Mouse (Mus musculus) embryonic facial prominence, embryonic 11.5 days (tissue): Measurements from ENCODE around the gene Mptx1. TPM values are rescaled to one million over a fixed set of nuclear protein-coding genes. Genes with fewer than 3 reads are reported as not detected.
"Not testable (repeated sequence)": the region's sequence is repeated elsewhere in the genome, so short reads cannot be mapped to it uniquely, and the experiment has no call there.

Experiments
- ATAC-seq: fragments of 200-750 bp; cut with Nextera tagmentation; replicated peaks from 2 replicates; pipeline ENCODE4 v1.8.0; 2017; ENCODE audit warnings: low read depth; ENCODE audit not compliant: insufficient number of reproducible peaks, low FRiP score, low TSS enrichment
- DNase-seq: peaks from one replicate; pipeline ENCODE4 v3.0.0-alpha.2; 2015; ENCODE audit warnings: low spot score
- H3K27ac ChIP-seq: fragments of 300-500 bp; sonication (generic); replicated peaks from 2 replicates; pipeline ENCODE4 v1.5.1; 2014; ENCODE audit warnings: mild to moderate bottlenecking, low read depth, low read length, control low read depth
- H3K27me3 ChIP-seq: fragments of 300-500 bp; sonication (generic); 2 replicates; pipeline ENCODE4 v1.6.1; 2014; ENCODE audit warnings: mild to moderate bottlenecking, low read length, moderate library complexity, mixed read lengths; ENCODE audit not compliant: control insufficient read depth, insufficient read depth
- H3K36me3 ChIP-seq: fragments of 300-500 bp; sonication (generic); replicated peaks from 2 replicates; pipeline ENCODE4 v1.6.1; 2014; ENCODE audit warnings: low read depth, mild to moderate bottlenecking, low read length, moderate library complexity, mixed read lengths; ENCODE audit not compliant: control insufficient read depth, insufficient read depth
- H3K4me1 ChIP-seq: fragments of 300-500 bp; sonication (generic); 2 replicates; pipeline ENCODE4 v1.6.1; 2014; ENCODE audit warnings: low read length, mixed read lengths; ENCODE audit not compliant: control insufficient read depth, insufficient read depth
- H3K4me2 ChIP-seq: fragments of 300-500 bp; sonication (generic); 2 replicates; pipeline ENCODE4 v1.6.1; 2014; ENCODE audit warnings: low read depth, mild to moderate bottlenecking, control low read depth, low read length, moderate library complexity
- H3K4me3 ChIP-seq: fragments of 300-500 bp; sonication (generic); 2 replicates; pipeline ENCODE4 v1.5.1; 2014; ENCODE audit warnings: low read depth, low read length, control low read depth
- H3K9ac ChIP-seq: fragments of 300-500 bp; sonication (generic); replicated peaks from 2 replicates; pipeline ENCODE4 v1.6.1; 2014; ENCODE audit warnings: mild to moderate bottlenecking, control low read depth, low read length
- H3K9me3 ChIP-seq: fragments of 300-500 bp; sonication (generic); replicated peaks from 2 replicates; pipeline ENCODE4 v1.6.1; 2016; ENCODE audit warnings: mild to moderate bottlenecking, low read length, inconsistent platforms, mixed read lengths; ENCODE audit not compliant: control insufficient read depth
- WGBS: fragments of 180-500 bp; shearing (Covaris S2); extraction: QIAGEN DNeasy Blood & Tissue Kit; methylation state at CpG from one replicate; pipeline ENCODE4 v1.1.7; 2014; 5-methylcytosine and 5-hydroxymethylcytosine counted together
- polyA plus RNA-seq: library from polyadenylated mRNA; unstranded; fragments of >200 nt; fragmentation: Nextera tagmentation; extraction: Ambion mirVana; gene quantifications from 2 replicates; pipeline ENCODE4 v1.2.1, GENCODE M21; 2014

Gene Mptx1
- polyA plus RNA-seq, result not detected in 2 replicates

DNA sequence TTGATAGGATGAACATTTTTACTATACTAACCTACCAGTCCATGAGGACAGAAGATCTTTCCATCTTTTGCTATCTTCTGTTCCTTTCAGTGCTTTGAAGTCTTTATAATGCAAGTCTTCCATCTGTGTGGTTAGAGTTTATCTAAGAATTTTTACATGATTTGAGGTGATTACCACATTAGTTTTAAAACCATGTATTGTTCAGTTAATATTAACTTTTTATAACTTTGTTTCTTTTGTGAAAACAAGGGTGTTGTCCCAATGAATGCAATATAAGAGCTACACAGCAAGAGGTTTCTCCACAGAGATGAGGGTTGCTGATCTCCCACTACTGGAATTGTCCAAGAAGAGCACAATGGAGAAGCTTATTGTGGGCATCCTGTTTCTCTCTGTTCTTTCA is at the start of gene Mptx1:
Mptx1 (plus strand) TSS at position 301 of the 400 bp plus-strand sequence.
- H3K27ac ChIP-seq, result no peak within 1 kb of the TSS
- H3K9ac ChIP-seq, result no peak within 1 kb of the TSS
- H3K9me3 ChIP-seq, result no peaks in the 10 kb centered on the region
- DNase-seq (no peak), ATAC-seq (no peak)
- no peak within 1 kb of the TSS for H3K4me3 ChIP-seq
- no peaks in the 10 kb centered on the region for H3K36me3 ChIP-seq
- H3K27me3 ChIP-seq, result no peaks in the 10 kb centered on the region
- H3K4me2 ChIP-seq, result no peak within 1 kb of the TSS
- H3K4me1 ChIP-seq, result no peaks in the 10 kb centered on the region

DNA sequence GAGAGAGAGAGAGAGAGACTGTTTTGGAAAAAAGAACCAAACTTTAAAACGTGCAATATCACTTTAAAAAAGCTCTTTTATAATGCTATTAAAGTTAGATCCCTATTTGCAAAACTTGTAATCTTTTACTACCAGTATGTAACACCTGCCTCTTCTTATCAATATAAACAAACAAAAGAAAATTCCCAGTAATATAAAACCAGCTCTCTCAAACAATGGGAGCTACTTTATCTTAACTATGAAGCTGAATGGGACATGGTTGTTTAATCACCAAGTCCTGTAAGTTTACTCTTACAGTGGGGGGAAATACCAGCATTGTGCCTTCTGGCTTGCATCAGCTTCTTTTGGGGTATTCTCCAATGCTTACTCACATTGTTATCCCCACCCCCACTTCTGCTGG is 27.2 kb upstream of the Mptx1 start:
- no peaks in the 10 kb centered on the region for H3K27me3 ChIP-seq
- H3K36me3 ChIP-seq, result no peaks in the 10 kb centered on the region
- ATAC-seq (no peak), DNase-seq (no peak)
- H3K9me3 ChIP-seq, result no peaks in the 10 kb centered on the region
- H3K27ac ChIP-seq, result no peak overlapping the region
- no peaks in the 10 kb centered on the region for H3K4me1 ChIP-seq
- no peak overlapping the region for H3K9ac ChIP-seq
- H3K4me3 ChIP-seq, result no peak overlapping the region
- WGBS, result 52% methylated on average over 1 of the region's 1 CpGs
- H3K4me2 ChIP-seq, result no peak overlapping the region

DNA sequence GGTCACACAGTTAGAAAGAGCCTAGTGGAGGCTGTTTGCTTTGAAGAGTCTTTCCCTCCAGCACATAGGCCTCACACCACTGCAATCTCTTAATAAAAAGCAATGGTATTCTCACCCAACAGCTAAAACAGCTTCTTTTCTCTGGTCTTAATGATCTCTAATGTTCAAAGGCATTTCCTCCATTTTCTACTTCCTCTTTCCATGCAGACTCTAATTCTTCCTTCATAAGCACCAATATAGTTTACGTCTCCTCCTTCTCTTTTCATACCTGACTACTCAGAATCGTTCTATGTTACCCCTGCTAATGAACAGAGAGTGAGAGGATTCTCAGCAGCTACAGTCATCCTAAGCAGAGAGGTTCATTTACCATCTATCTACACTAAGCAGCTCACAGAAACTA is 13.0 kb upstream of the Mptx1 start:
- Histone ChIP-seq H3K9ac (no peak overlapping the region), H3K27me3 (no peaks in the 10 kb centered on the region), H3K4me2 (no peak overlapping the region), H3K4me3 (no peak overlapping the region), H3K36me3 (no peaks in the 10 kb centered on the region), H3K4me1 (no peaks in the 10 kb centered on the region), H3K9me3 (no peaks in the 10 kb centered on the region), H3K27ac (no peak overlapping the region)
- no peak for ATAC-seq
- WGBS, result 86% methylated on average over 2 of the region's 2 CpGs
- DNase-seq, result no peak

DNA sequence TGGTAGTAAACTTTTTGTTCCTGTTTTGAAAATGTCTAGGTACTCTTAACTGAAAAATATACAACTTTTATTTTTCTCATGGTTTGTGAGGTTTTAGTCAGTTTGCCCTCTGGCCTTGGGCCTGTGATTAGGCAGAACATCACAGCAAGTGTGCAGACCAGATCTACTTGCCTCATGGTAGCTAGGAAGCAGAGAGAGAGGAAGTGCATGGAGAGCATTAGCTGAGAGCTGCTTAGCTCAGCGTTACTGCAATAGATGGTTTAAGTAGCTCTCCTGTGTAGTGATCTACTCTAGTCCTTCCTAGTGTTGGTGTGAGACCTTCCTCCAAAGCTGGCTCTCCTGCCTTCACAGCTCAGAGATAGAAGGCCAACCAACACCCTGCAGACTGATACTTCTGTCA is 23.3 kb downstream of the Mptx1 start:
- H3K4me3 ChIP-seq, DNase-seq, H3K27ac ChIP-seq, H3K27me3 ChIP-seq, H3K36me3 ChIP-seq, H3K4me1 ChIP-seq, H3K9me3 ChIP-seq, H3K9ac ChIP-seq, ATAC-seq, H3K4me2 ChIP-seq: not testable (repeated sequence)
- 84% methylated on average over 1 of the region's 1 CpGs for WGBS

DNA sequence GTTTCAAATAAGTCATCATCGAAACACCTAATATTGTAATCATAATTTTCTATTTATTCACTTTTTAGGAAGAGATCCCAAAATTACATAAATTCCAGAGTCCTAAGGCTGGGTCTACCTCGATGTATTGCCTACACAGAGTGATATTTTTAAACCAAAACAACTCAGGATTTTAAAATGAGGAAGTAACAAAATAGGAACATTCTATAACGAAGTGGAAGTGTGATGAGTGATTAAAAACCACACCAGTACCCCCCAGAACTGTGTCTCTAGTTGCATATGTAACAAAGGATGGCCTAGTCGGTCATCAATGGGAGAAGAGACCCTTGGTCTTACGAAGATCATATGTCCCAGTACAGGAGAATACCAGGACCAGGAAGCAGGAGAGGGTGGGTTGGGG is 24.3 kb downstream of the Mptx1 start:
- no peak overlapping the region for H3K4me2 ChIP-seq
- H3K4me3 ChIP-seq, result no peak overlapping the region
- no peaks in the 10 kb centered on the region for H3K4me1 ChIP-seq
- ATAC-seq (no peak), DNase-seq (no peak)
- H3K36me3 ChIP-seq, result no peaks in the 10 kb centered on the region
- H3K9ac ChIP-seq, result no peak overlapping the region
- no peaks in the 10 kb centered on the region for H3K27me3 ChIP-seq
- 80% methylated on average over 5 of the region's 5 CpGs for WGBS
- no peaks in the 10 kb centered on the region for H3K9me3 ChIP-seq
- H3K27ac ChIP-seq, result no peak overlapping the region

DNA sequence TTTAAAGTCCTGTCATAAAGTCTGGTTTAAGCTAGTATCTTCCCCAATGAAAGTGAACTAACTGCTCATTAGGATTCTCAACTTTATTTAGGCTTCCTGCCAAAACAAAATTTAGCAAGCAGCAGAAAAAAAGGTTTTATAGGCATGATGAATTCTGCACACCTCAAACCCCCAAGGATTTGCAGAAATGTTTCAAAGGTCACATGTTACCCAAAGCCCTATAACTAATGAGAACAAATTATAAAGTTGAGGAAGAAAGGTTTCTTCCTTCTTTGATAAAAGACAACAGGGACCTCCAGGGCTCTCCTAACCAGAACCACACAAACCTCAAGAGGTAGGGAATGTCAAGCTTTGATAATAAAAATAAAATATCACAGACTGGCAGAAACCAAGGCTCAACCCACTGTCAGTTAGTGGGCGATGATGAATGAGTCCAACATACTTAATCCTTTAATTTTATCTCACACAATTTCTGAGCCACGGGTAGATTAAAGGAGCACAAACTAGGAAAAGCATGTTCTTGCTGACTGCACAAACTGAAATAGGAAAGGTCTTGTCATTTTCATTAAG is 34.6 kb downstream of the Mptx1 start, which contains the start of gene Olfr417:
Olfr417 (plus strand) TSS at position 241 of the 570 bp plus-strand sequence.
- H3K4me1 ChIP-seq, result no peaks in the 10 kb centered on the region
- WGBS, result 76% methylated on average over 2 of the region's 2 CpGs
- H3K9me3 ChIP-seq, result no peaks in the 10 kb centered on the region
- no peak within 1 kb of the TSS for H3K27ac ChIP-seq
- H3K4me3 ChIP-seq, result no peak within 1 kb of the TSS
- no peaks in the 10 kb centered on the region for H3K36me3 ChIP-seq
- ATAC-seq (no peak), DNase-seq (no peak)
- H3K4me2 ChIP-seq, result no peak within 1 kb of the TSS
- H3K9ac ChIP-seq, result no peak within 1 kb of the TSS
- no peaks in the 10 kb centered on the region for H3K27me3 ChIP-seq

DNA sequence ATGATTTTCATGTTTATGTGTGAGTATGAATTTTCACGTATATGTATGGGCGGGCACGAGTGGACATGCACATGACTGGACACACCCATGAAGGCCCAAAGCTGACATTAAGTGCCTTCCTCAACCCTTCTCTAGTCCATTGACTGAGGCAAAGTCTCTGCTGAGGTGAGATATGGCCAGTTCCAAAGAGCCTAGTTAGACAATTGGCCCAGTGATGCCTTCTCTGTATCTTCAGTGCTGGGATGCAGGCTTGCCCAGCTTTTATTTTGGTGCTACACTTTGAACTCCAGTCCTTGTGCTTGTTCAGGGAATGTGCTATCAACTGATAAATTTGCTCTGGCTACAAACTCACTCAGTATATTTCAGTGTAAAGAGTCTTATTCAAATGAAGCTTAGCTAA is 43.5 kb downstream of the Mptx1 start:
- Histone ChIP-seq H3K27me3 (no peaks in the 10 kb centered on the region), H3K36me3 (no peaks in the 10 kb centered on the region), H3K9ac (no peak overlapping the region), H3K4me3 (no peak overlapping the region), H3K9me3 (no peaks in the 10 kb centered on the region), H3K4me2 (no peak overlapping the region), H3K27ac (no peak overlapping the region), H3K4me1 (no peaks in the 10 kb centered on the region)
- ATAC-seq (no peak), DNase-seq (no peak)
- WGBS, result 92% methylated on average over 3 of the region's 3 CpGs
